Mouse (Mus musculus): ENCODE results near the gene Apod.
A peak's percentile ranks its signal among the peaks of the same experiment; 100 is the strongest.

The Apod gene

DNA sequence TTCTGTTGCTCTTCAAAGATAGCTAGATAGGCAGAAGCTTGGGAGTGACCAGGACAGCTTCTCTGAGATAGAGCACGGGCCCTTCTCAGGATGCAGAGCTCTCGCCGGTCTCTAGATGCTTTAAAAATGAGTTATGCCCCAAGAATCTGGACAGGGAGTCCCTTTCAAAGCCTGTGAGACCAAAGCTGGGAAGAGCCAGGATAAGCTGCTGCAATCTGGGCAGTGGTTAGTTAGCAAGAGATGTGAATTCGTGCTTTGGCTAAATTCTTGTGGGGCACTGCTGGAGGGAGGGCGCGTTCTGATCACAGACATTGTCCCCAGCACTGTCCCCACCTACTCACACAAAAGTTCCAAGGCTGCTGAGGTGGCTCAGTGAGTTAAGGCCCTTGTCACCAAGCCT is 36.0 kb downstream of the Apod start:
- no peak for DNase-seq

DNA sequence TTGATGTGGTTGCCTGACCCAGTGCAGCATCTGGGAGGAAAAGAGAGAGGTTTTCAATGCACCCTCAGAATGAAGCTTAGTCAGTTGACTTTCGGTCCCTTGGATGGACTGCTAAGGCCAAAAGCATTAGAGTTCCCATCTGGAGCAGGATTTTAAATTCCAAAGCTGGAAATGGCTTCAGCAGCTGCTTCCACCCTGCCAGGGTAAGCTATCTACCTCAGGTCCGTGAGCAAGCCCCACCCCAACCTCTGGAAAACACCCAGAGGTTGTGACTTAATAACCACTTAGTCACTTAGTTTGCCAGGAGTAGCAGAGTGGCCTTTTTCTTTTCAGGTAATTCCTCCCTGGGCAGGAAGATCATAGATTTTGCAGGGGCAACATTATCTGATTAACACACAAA is 36.5 kb downstream of the Apod start:
- DNase-seq, result no peak

DNA sequence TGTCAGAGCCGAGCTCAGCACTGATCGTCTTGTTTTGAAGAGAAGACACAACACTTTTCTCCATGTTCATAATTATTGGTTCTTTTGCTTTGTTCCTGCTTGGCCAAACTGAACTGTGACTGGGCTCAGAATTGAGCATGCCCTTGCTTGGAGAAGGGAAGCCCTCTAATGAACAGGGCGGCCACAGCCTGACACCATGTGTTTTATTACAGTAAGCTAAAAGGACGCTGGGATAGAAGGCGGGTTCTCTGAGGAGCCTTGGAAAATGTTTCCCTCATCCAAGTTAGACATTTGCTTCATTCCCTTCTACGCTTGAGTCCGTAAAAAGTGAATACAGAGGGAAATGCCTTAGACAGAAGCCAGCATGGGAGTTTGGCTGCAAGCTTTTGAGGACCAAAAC is 37.6 kb downstream of the Apod start:
- DNase-seq, result no peak

DNA sequence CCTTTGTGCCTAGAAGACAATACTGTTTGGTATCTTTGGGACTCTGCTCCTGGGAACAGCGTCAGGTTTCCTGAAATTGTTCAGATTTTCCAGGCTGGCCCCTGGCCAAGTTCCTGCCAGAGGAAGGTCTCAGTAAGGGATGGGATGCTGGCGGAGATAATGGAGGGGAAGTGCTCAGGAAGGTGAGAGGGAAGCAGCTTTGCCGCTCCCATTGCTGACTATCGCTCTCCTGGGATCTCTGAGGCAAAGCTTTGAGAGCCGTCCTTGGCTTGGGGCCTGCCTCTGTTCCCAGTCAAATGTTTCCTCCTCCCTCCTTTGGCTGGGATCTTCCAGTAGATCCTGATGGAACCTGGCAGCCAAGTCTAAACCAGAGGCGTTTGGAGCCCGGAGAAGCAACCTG is 38.1 kb downstream of the Apod start:
- DNase-seq, result peak; percentile 24

DNA sequence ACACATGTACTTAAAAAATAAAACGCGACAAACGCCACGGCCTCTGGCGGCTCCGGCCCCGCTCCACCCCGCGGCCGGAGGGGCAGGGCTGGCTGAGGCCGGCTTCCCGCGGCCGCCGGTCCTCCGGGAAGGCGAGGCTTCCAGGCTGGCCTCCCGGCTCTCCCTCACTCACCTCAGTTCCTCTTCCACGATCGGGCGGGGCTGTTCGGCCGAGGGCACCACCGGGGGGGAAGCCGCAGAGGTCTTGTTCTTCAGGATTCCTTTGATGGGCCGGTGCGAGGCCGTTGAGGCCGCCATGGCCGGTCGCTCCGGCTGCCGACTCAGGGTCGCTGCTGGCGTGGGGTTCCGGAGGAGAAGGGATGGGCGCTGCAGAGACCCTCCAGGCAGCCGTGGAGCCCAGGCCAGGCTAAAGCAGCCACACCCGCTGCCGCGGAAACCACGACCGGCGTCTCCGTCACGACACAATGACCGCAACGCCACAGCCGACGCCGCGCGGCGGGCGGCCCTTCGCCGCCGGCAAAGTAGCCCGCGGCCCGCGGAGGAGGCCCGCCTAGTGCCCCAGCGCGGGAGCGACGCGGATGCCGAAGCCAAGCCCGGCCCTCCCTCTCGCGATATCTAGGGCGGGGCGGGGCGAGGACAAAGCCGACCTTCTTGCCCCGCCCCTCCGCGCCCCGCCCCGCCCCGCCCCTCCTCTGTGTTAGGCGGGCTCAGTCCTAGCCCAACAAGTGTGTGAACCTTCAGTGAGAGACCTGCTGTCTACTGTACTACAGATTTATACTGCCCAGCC is 39.7 kb downstream of the Apod start, which contains the start of gene Ppp1r2:
Gene Ppp1r2 (minus strand): TSS at position 604 of the 787 bp plus-strand sequence.
- peak; percentile 95 for DNase-seq

DNA sequence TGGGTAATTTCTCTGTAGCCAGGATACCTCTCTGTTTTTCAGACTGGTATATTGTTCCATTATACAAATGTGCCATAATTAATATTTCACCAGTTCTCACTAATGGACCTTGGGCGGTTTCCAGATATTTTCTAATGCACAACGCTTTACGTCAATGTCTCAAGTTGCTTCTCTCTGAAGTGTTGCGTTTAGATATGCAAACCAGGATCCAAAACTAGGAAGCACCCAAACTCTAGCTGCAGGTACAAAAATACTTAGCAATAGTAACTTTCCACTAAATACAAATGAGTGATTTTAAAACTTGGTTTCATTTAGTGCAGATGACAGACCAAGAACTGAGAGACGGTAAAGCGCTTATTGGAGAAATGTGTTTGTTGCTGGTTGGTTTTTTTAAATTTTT is 40.5 kb downstream of the Apod start:
- no peak for DNase-seq

DNA sequence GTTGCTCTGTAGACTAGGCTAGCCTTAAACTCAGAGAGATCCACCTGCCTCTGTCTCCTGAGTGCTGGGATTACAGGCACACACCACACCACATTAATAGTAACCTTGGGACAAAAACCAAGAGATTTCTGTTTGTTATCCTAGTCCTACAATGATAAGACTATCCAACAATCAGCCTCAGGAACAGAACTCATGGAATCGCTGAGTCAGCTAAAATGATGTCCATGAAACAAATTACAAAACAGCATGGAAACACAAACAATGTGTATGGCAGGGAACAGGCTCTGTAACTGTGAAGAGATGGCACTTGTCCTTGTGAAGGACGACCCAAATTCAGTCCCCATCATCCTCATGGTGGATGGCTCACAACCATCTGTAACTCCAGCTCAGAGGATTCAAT is 47.9 kb downstream of the Apod start:
- DNase-seq, result no peak

DNA sequence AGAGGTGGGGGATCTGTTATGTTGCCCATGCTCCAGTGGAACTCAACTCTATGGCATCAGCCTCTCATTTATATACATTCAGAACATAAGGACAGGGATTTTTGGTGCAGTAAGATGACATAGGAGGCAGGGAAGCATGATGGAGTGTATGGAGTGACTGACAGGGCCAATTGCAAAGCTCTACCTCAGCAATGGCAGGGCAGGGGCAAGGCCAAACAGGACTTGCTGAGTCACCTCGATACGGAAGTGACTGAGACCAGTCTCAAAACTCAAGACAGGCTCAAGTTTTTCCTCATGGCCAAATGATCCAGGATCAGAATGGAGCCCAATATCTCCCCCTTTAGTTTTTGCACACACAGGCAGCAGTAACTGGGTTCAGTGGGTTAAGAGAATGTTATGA is 58.5 kb downstream of the Apod start:
- DNase-seq, result no peak

DNA sequence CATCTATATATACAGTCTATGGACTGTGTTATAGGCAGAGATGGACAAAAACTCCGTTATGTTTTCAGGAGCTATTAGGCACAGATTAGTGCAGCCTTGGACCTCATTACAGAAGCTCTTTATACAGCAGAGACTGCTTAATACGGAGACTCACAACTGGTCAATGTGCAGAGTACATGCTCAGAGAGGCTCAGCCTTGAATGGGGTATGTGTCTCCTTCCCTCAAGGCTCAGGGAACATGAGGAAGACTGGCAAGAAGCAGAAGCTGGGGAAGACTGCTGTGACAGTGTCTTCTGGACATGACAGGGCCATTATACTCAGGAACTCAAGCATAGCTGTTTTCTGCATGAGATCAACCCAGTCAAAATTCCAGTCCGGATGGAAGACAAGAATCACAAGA is 58.9 kb downstream of the Apod start:
- DNase-seq, result no peak

DNA sequence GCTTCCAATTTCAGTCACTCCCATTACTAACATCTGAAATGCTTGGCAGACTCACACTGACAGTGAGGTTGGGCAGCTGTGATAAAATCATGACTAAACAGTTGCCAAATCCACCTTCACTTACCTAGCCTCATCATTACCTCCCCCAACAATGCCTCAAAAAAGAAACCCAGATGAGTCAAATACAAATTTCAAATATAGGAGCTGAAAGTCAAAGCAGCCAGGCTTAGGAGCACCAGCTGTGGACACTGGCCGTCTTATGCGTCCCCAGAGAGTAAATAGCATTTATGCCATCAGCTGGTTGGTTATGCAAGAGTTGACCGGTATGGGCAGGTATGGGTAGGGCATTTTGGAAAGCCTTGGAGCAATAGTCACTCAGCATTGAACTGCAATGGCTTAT is 65.2 kb downstream of the Apod start:
- DNase-seq, result no peak

DNA sequence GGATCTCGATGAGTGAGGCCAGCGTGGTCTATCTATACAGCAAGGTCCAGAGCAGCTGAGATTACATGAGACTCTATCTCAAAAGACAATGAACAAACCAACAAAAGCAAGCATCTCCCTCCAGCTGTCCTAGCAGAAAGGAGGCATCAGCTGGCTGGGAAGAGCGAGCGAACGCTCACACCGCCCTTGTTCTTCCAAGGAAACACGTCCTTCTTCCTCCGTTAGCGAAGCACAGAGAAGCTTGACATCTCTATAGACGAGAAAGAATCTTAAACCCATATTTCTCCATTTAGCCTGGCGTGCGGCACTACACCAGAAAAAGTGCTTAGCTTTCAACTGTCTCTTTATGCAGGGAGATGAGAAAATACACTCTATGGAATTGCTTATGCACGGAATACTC is 65.9 kb downstream of the Apod start:
- no peak for DNase-seq

DNA sequence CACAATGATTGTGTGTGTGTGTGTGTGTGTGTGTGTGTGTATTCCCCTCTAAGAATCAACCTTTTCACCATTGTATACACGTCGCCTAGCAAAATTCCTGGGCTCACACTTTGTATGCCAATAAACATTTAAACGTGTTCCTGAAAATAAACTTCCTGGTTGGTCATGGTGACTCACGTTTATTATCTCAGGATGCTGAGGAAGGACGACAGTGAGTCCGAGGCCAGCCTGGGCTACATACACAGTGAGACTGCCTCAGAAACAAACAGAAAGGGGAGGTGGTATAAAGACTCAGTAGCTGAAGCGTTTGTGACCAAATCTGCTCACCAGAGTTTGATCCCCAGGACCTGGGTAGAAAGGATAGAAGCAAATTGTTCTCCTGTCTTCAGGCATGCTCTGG is 67.2 kb downstream of the Apod start:
- no peak for DNase-seq

Data from liver (tissue).